ENCODE assay signal across 22 mouse cellular contexts in genomic region chr7:28572689-28573088, GRCm38 (mm10). TPM values are rescaled to one million over a fixed set of nuclear protein-coding genes. Genes with fewer than 3 reads are reported as not detected.
DNase-seq lines count a peak whose midpoint lies in the region; ATAC-seq and TF ChIP-seq lines count a peak whose summit lies in the region.
"Had no signal": no experiment of that assay in that cellular context is flagged by ENCODE, and none has a peak within 500 bp of the region (broad histone marks: within the 10 kb centered on the region; RNA-seq: fewer than 3 reads in every experiment).

No protein-coding gene starts in this region.

- 74% methylated on average over 5 of the region's 5 CpGs for WGBS in lung, embryonic 14.5 days
- WGBS in kidney, adult 2 months: 40% methylated on average over 5 of the region's 5 CpGs
- 65% methylated on average over 5 of the region's 5 CpGs for WGBS in kidney, embryonic 16.5 days
- WGBS in stomach, embryonic 15.5 days: 74% methylated on average over 5 of the region's 5 CpGs

- ATAC-seq in lung, embryonic 14.5 days (ENCODE audit: insufficient read depth): no peak
- ATAC-seq in kidney, embryonic 16.5 days (ENCODE audit: low FRiP score, low TSS enrichment): 0 out of 2 replicates have a peak, but pooled peaks have one; percentile 8
- no peak for ATAC-seq in stomach, embryonic 15.5 days (ENCODE audit: insufficient read depth, low FRiP score, low read depth)
- ATAC-seq: CD4-positive, CD25-positive, alpha-beta regulatory T cell, adult 4 months; hindbrain, embryonic 16.5 days had no signal

- no peak overlapping the region for H3K4me3 ChIP-seq in lung, embryonic 14.5 days (ENCODE audit: low read depth, low read length)
- no peak overlapping the region for H3K4me3 ChIP-seq in kidney, adult 2 months (ENCODE audit: insufficient read depth, low read depth, low read length)
- no peak overlapping the region for H3K4me3 ChIP-seq in kidney, embryonic 16.5 days (ENCODE audit: low read length)
- no peak overlapping the region for H3K4me3 ChIP-seq in stomach, embryonic 15.5 days (replicated peaks)
- H3K4me3 ChIP-seq: limb, embryonic 10.5 days; neural tube, embryonic 13.5 days had no signal

- no peak for TF ChIP-seq POLR2A in kidney, adult 2 months (IDR thresholded peaks at IDR 0.05; ENCODE audit: low read depth, low read length)

- H3K9ac ChIP-seq in lung, embryonic 14.5 days: no peak overlapping the region; the same call in 1 of the 2 replicates
- H3K9ac ChIP-seq in kidney, embryonic 16.5 days (replicated peaks; ENCODE audit: low read length): peak overlapping the region; percentile 17; the same call in 1 of the 2 replicates
- no peak overlapping the region for H3K9ac ChIP-seq in stomach, embryonic 15.5 days

- no peak for TF ChIP-seq CTCF in lung, embryonic 14.5 days (IDR thresholded peaks at IDR 0.05; ENCODE audit: low read depth)
- TF ChIP-seq CTCF in kidney, adult 2 months (conservative IDR thresholded peaks at IDR 0.05; ENCODE audit: insufficient read depth, insufficient read length, low read depth, low read length): no peak

- H3K27me3 ChIP-seq in lung, embryonic 14.5 days (ENCODE audit: insufficient read depth, low read length): no peaks in the 10 kb centered on the region
- H3K27me3 ChIP-seq in kidney, adult 2 months (replicated peaks; ENCODE audit: control insufficient read depth, insufficient read depth, low read length): no peaks in the 10 kb centered on the region
- H3K27me3 ChIP-seq in kidney, embryonic 16.5 days (ENCODE audit: insufficient read depth, low read length): no peaks in the 10 kb centered on the region
- no peaks in the 10 kb centered on the region for H3K27me3 ChIP-seq in stomach, embryonic 15.5 days (replicated peaks)
- H3K27me3 ChIP-seq: neural tube, embryonic 13.5 days had no signal

- peaks cover 32% of the 10 kb centered on the region for H3K4me1 ChIP-seq in lung, embryonic 14.5 days (ENCODE audit: insufficient read depth)
- peaks cover 80% of the 10 kb centered on the region for H3K4me1 ChIP-seq in kidney, adult 2 months (ENCODE audit: control insufficient read depth, insufficient read depth, low read length)
- peaks cover 73% of the 10 kb centered on the region for H3K4me1 ChIP-seq in kidney, embryonic 16.5 days (ENCODE audit: insufficient read depth, low read length)
- peaks cover 70% of the 10 kb centered on the region for H3K4me1 ChIP-seq in stomach, embryonic 15.5 days

- H3K9me3 ChIP-seq in lung, embryonic 14.5 days (ENCODE audit: low read depth, low read length): no peaks in the 10 kb centered on the region
- no peaks in the 10 kb centered on the region for H3K9me3 ChIP-seq in kidney, embryonic 16.5 days (ENCODE audit: low read length)
- H3K9me3 ChIP-seq in stomach, embryonic 15.5 days: no peaks in the 10 kb centered on the region
- H3K9me3 ChIP-seq: G1E; limb, embryonic 10.5 days; neural tube, embryonic 13.5 days had no signal

- DNase-seq in lung, embryonic 14.5 days: no peak
- DNase-seq in lung, postnatal 36 days: no peak
- DNase-seq in kidney, adult 2 months: peak; percentile 84
- no peak for DNase-seq in natural killer cell, adult 2 months (ENCODE audit: low spot score in 2 of 2)
- DNase-seq in thymus, postnatal 14 days: no peak
- no peak for DNase-seq in layer of hippocampus, postnatal 10 days (ENCODE audit: low spot score in 2 of 2)
- DNase-seq: cerebellum, postnatal 14 days; gastrocnemius, postnatal 14 days; lung, postnatal 10 days; thymus, postnatal 4 days had no signal

- H3K36me3 ChIP-seq in lung, embryonic 14.5 days (ENCODE audit: insufficient read depth): peaks cover 8% of the 10 kb centered on the region
- no peaks in the 10 kb centered on the region for H3K36me3 ChIP-seq in kidney, adult 2 months (ENCODE audit: control insufficient read depth, insufficient read depth, low read length)
- H3K36me3 ChIP-seq in kidney, embryonic 16.5 days (ENCODE audit: insufficient read depth, low read length): peaks cover 11% of the 10 kb centered on the region
- H3K36me3 ChIP-seq in stomach, embryonic 15.5 days: peaks cover 4% of the 10 kb centered on the region

- H3K27ac ChIP-seq in lung, embryonic 14.5 days (ENCODE audit: low read depth): 0 out of 2 replicates have a peak overlapping the region, but pooled peaks have one; percentile 20
- H3K27ac ChIP-seq in kidney, adult 2 months (ENCODE audit: insufficient read depth, low read depth, low read length): peak overlapping the region; percentile 67
- peak overlapping the region; percentile 61 for H3K27ac ChIP-seq in kidney, embryonic 16.5 days (ENCODE audit: low read length)
- H3K27ac ChIP-seq in stomach, embryonic 15.5 days: peak overlapping the region; percentile 95
- H3K27ac ChIP-seq: neural tube, embryonic 13.5 days had no signal

- H3K4me2 ChIP-seq in lung, embryonic 14.5 days: no peak overlapping the region
- no peak overlapping the region for H3K4me2 ChIP-seq in kidney, embryonic 16.5 days (replicated peaks; ENCODE audit: low read depth, low read length)
- no peak overlapping the region for H3K4me2 ChIP-seq in stomach, embryonic 15.5 days
- H3K4me2 ChIP-seq: neural tube, embryonic 13.5 days had no signal

RNA-seq across cellular contexts. Expression of gene Samd4b, which starts 25.3 kb away (rescaled TPM):
- polyA plus RNA-seq in lung, embryonic 14.5 days (2014; fragmentation: Nextera tagmentation; extraction: Ambion mirVana): 27.9 and 34.0 TPM in 2 replicates
- polyA plus RNA-seq in kidney, adult 2 months (2012; rRNA removed): 67.0 and 79.0 TPM in 2 replicates
- polyA plus RNA-seq in kidney, embryonic 16.5 days (2015; fragmentation: Nextera tagmentation; extraction: Ambion mirVana): 16.7 and 20.7 TPM in 2 replicates
- 18.5 and 22.1 TPM in 2 replicates for polyA plus RNA-seq in stomach, embryonic 15.5 days (2015; fragmentation: Nextera tagmentation; extraction: Ambion mirVana)
- total RNA-seq in layer of hippocampus, postnatal 10 days (2021): 10 to 100 TPM; 58.4 to 61.9 TPM

RNA-seq across cellular contexts. Expression of gene Pak4, which starts 25.3 kb away (rescaled TPM):
- polyA plus RNA-seq in lung, embryonic 14.5 days (2014; fragmentation: Nextera tagmentation; extraction: Ambion mirVana): 46.2 and 52.5 TPM in 2 replicates
- 36.9 and 41.8 TPM in 2 replicates for polyA plus RNA-seq in kidney, adult 2 months (2012; rRNA removed)
- polyA plus RNA-seq in kidney, embryonic 16.5 days (2015; fragmentation: Nextera tagmentation; extraction: Ambion mirVana): 78.4 and 79.6 TPM in 2 replicates
- polyA plus RNA-seq in stomach, embryonic 15.5 days (2015; fragmentation: Nextera tagmentation; extraction: Ambion mirVana): 50.2 and 56.0 TPM in 2 replicates
- total RNA-seq in layer of hippocampus, postnatal 10 days (2021): 10 to 100 TPM; 11.7 to 13.0 TPM

RNA-seq across cellular contexts. Expression of gene Nccrp1, which starts 25.6 kb away (rescaled TPM):
- not detected in 2 replicates for polyA plus RNA-seq in lung, embryonic 14.5 days (2014; fragmentation: Nextera tagmentation; extraction: Ambion mirVana)
- 57.2 and 85.4 TPM in 2 replicates for polyA plus RNA-seq in kidney, adult 2 months (2012; rRNA removed)
- polyA plus RNA-seq in kidney, embryonic 16.5 days (2015; fragmentation: Nextera tagmentation; extraction: Ambion mirVana): 0.18 TPM in 1 of 2 replicates, not detected in the other
- 2.4 and 6.1 TPM in 2 replicates for polyA plus RNA-seq in stomach, embryonic 15.5 days (2015; fragmentation: Nextera tagmentation; extraction: Ambion mirVana)
- total RNA-seq in layer of hippocampus, postnatal 10 days (2021): under 1 TPM; 0.42 to 0.46 TPM
- total RNA-seq: G1E; gastrocnemius, postnatal 14 days; heart, postnatal 25 days; megakaryocyte-erythroid progenitor cell, adult 5-6 weeks had no signal
- polyA plus RNA-seq: CD4-positive, CD25-positive, alpha-beta regulatory T cell, adult 4 months; forebrain, embryonic 11.5 days; hindbrain, embryonic 16.5 days; limb, embryonic 10.5 days; neural tube, embryonic 13.5 days had no signal

RNA-seq across cellular contexts. Expression of gene Sycn, which starts 32.0 kb away (rescaled TPM):
- not detected in 2 replicates for polyA plus RNA-seq in lung, embryonic 14.5 days (2014; fragmentation: Nextera tagmentation; extraction: Ambion mirVana)
- 12.4 and 13.3 TPM in 2 replicates for polyA plus RNA-seq in kidney, adult 2 months (2012; rRNA removed)
- polyA plus RNA-seq in kidney, embryonic 16.5 days (2015; fragmentation: Nextera tagmentation; extraction: Ambion mirVana): not detected in 2 replicates
- 103 and 114 TPM in 2 replicates for polyA plus RNA-seq in stomach, embryonic 15.5 days (2015; fragmentation: Nextera tagmentation; extraction: Ambion mirVana)
- total RNA-seq in layer of hippocampus, postnatal 10 days (2021): not detected
- total RNA-seq: G1E; gastrocnemius, postnatal 14 days; heart, postnatal 25 days; left cerebral cortex, adult 18-20 months; megakaryocyte-erythroid progenitor cell, adult 5-6 weeks had no signal
- polyA plus RNA-seq: CD4-positive, CD25-positive, alpha-beta regulatory T cell, adult 4 months; forebrain, embryonic 11.5 days; frontal cortex, adult 2 months; G1E; hindbrain, embryonic 16.5 days; limb, embryonic 10.5 days; neural tube, embryonic 13.5 days had no signal

RNA-seq across cellular contexts. Expression of gene Ifnl3, which starts 50.1 kb away (rescaled TPM):
- polyA plus RNA-seq in lung, embryonic 14.5 days (2014; fragmentation: Nextera tagmentation; extraction: Ambion mirVana): not detected in 2 replicates
- polyA plus RNA-seq in kidney, adult 2 months (2012; rRNA removed): not detected in 2 replicates
- not detected in 2 replicates for polyA plus RNA-seq in kidney, embryonic 16.5 days (2015; fragmentation: Nextera tagmentation; extraction: Ambion mirVana)
- polyA plus RNA-seq in stomach, embryonic 15.5 days (2015; fragmentation: Nextera tagmentation; extraction: Ambion mirVana): not detected in 2 replicates
- total RNA-seq in layer of hippocampus, postnatal 10 days (2021): not detected
- total RNA-seq: G1E; gastrocnemius, postnatal 14 days; heart, postnatal 25 days; left cerebral cortex, adult 18-20 months; megakaryocyte-erythroid progenitor cell, adult 5-6 weeks had no signal
- polyA plus RNA-seq: CD4-positive, CD25-positive, alpha-beta regulatory T cell, adult 4 months; forebrain, embryonic 11.5 days; frontal cortex, adult 2 months; G1E; hindbrain, embryonic 16.5 days; limb, embryonic 10.5 days; neural tube, embryonic 13.5 days had no signal

Comparison
In these comparisons a context has a peak if more than half of its experiments do, and no peak if none do; other contexts are left out.
1. H3K27ac ChIP-seq: peak in every context shown above with its lines; median percentile 95 in stomach, embryonic 15.5 days; 67 in kidney, adult 2 months; 61 in kidney, embryonic 16.5 days; 20 in lung, embryonic 14.5 days.